Mouse (Mus musculus) small intestine, adult 2 months (tissue): ENCODE measurements around the gene Kdelr1. TPM values are rescaled to one million over a fixed set of nuclear protein-coding genes. Genes with fewer than 3 reads are reported as not detected.

ENCODE experiments used
- H3K27ac ChIP-seq: fragments of 200-500 bp; 2 replicates; pipeline ENCODE4 v1.5.1; 2012; ENCODE audit warnings: low read depth, low read length, control low read depth, inconsistent platforms; ENCODE audit not compliant: insufficient read depth
- H3K27me3 ChIP-seq: fragments of 200-500 bp; 2 replicates; pipeline ENCODE4 v1.6.1; 2012; ENCODE audit warnings: mild to moderate bottlenecking, moderate library complexity, low read length, inconsistent platforms; ENCODE audit not compliant: control insufficient read depth, insufficient read depth
- H3K36me3 ChIP-seq: fragments of 200-500 bp; 2 replicates; pipeline ENCODE4 v1.6.1; 2012; ENCODE audit warnings: mild to moderate bottlenecking, low read length, control low read depth, inconsistent platforms; ENCODE audit not compliant: control insufficient read depth, insufficient read depth
- H3K4me1 ChIP-seq: fragments of 200-500 bp; 2 replicates; pipeline ENCODE4 v1.6.1; 2012; ENCODE audit warnings: low read length, inconsistent platforms, mixed read lengths; ENCODE audit not compliant: control insufficient read depth, insufficient read depth, insufficient read length
- H3K4me3 ChIP-seq: fragments of 200-500 bp; 2 replicates; pipeline ENCODE4 v1.5.1; 2012; ENCODE audit warnings: low read depth, mild to moderate bottlenecking, control low read depth, inconsistent platforms, low read length, moderate library complexity
- CTCF ChIP-seq: fragments of 200-500 bp; IDR thresholded peaks from 2 replicates; pipeline ENCODE4 v1.5.1; 2012; ENCODE audit warnings: low read depth, mild to moderate bottlenecking, control low read depth, inconsistent platforms, low read length, moderate library complexity, mixed read lengths; ENCODE audit not compliant: insufficient replicate concordance, insufficient read length; ENCODE audit errors: extremely low read depth
- POLR2A ChIP-seq: fragments of 200-500 bp; IDR thresholded peaks from 2 replicates; pipeline ENCODE4 v1.6.1; 2012; ENCODE audit warnings: low read depth, mild to moderate bottlenecking, control low read depth, inconsistent platforms, low read length, moderate library complexity
- WGBS: fragments of 180-500 bp; shearing (Covaris S2); methylation state at CpG from one replicate; pipeline ENCODE4 v1.1.7; 2018; 5-methylcytosine and 5-hydroxymethylcytosine counted together
- polyA plus RNA-seq: library from polyadenylated mRNA; depleted of rRNA; stranded (reverse); fragments of >200 nt; gene quantifications from 2 replicates; pipeline ENCODE4 v1.2.3, GENCODE M21; 2012

The Kdelr1 gene
- polyA plus RNA-seq, 1 experiment, result 333 TPM

- H3K27me3 ChIP-seq, result no peaks in the 10 kb centered on the region
- no peak overlapping the region for H3K27ac ChIP-seq
- no peak overlapping the region for H3K4me3 ChIP-seq
- WGBS, result 81% methylated on average over 7 of the region's 7 CpGs
- peaks cover 7% of the 10 kb centered on the region; the same call in 1 of the 2 replicates for H3K4me1 ChIP-seq
- TF ChIP-seq POLR2A (no peak), CTCF (no peak)
- H3K36me3 ChIP-seq, result no peaks in the 10 kb centered on the region
These were observed 9.8 kb upstream of the Kdelr1 start for GRCm38 (mm10) chr7:45862804-45863203.

- Histone ChIP-seq H3K27me3 (no peaks in the 10 kb centered on the region), H3K27ac (no peak overlapping the region), H3K36me3 (no peaks in the 10 kb centered on the region), H3K4me1 (peaks cover 21% of the 10 kb centered on the region; the same call in 1 of the 2 replicates), H3K4me3 (no peak overlapping the region)
- 65% methylated on average over 3 of the region's 3 CpGs for WGBS
- TF ChIP-seq CTCF (no peak), POLR2A (no peak)
These were observed 8.1 kb upstream of the Kdelr1 start for GRCm38 (mm10) chr7:45864435-45864834.

DNA sequence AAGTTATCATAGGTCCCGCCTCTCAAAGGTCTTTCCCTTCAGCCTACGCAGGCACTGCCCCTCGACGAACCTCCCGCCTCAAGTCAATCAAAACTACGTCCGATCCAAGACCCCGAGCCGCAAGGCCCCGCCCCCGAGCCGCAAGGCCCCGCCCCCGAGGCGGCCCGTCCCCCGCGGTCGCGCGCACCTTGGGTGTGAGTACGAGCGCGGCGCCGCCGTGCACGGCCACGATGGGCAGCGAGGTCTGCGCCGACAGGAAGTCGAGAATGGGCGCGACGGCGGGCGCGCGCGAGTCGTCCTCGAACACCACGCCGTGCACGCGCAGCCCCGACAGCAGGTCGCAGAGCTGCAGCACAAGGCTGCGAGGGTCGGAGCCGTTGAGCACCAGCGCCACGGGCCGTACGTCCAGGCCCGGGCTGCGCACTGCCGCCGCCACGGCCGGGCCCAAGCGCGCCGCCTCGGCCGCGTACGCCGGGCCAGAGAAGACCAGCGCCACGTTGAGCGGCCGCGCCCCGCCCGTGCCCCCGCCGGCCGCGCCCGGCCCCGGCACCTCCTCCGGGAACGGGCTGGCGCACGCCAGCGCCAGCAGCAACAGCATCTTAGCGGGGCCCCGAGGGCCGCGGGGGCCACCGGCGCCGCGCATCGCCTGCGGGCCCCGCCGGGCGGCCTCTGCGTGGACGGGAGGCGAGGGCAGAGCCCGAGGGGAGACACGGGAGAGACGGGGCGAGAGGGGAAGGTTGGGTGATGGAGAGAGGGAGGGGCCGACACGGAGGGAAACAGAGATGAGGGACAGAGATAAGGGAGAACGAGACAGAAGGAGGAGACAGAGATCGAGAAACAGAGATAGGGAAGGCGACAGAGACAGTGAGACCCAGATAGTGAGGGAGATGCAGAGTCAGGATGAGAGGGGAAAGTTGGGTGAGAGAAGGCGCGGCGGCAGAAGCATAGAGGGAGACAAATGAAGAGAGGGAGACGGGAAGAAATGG is 6.4 kb upstream of the Kdelr1 start:
- Histone ChIP-seq H3K4me3 (peak overlapping the region; percentile 69), H3K36me3 (no peaks in the 10 kb centered on the region), H3K27ac (peak overlapping the region; percentile 32), H3K27me3 (0 out of 2 replicates have a peak, but pooled peaks cover 9% of the 10 kb centered on the region), H3K4me1 (peaks cover 22% of the 10 kb centered on the region)
- 1% methylated on average over 117 of the region's 117 CpGs for WGBS
- TF ChIP-seq CTCF, result no peak
- TF ChIP-seq POLR2A, result peak; percentile 58

DNA sequence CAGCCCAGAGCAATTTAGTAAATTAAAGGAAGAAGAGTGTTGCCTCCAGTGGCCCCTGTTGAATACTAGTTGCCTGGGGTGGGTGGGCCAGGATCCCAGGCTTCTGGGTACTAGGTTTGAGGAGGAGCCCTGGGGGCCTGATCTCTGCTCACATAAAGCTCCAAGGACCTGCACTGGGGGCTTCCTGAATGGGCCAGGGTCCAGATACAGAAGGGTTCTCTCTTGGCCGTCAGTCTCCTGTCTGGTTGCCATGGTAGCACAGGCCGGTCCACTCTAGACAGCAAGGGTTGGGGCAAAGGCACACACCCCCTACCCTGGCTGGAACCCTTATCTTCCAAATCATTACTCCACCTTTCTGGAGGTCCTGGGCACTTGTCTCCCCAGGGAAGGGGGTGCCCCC is 4.7 kb upstream of the Kdelr1 start:
- Histone ChIP-seq H3K36me3 (no peaks in the 10 kb centered on the region), H3K27ac (peak overlapping the region; percentile 71), H3K4me1 (peaks cover 22% of the 10 kb centered on the region), H3K4me3 (no peak overlapping the region), H3K27me3 (peaks cover 15% of the 10 kb centered on the region; the same call in 1 of the 2 replicates)
- TF ChIP-seq POLR2A, result no peak
- no peak for TF ChIP-seq CTCF
- WGBS, result 33% methylated on average over 2 of the region's 2 CpGs

GRCm38 (mm10) chr7:45869107-45869670 is 3.4 kb upstream of the Kdelr1 start:
- 67% methylated on average over 8 of the region's 8 CpGs for WGBS
- Histone ChIP-seq H3K27ac (no peak overlapping the region), H3K4me1 (peaks cover 28% of the 10 kb centered on the region), H3K36me3 (peaks cover 2% of the 10 kb centered on the region), H3K4me3 (no peak overlapping the region), H3K27me3 (peaks cover 15% of the 10 kb centered on the region; the same call in 1 of the 2 replicates)
- TF ChIP-seq POLR2A, result no peak
- TF ChIP-seq CTCF, result no peak

- Histone ChIP-seq H3K4me1 (peaks cover 33% of the 10 kb centered on the region), H3K27ac (no peak overlapping the region), H3K36me3 (peaks cover 8% of the 10 kb centered on the region), H3K4me3 (no peak overlapping the region), H3K27me3 (peaks cover 15% of the 10 kb centered on the region; the same call in 1 of the 2 replicates)
- TF ChIP-seq POLR2A (no peak), CTCF (no peak)
- 46% methylated on average over 11 of the region's 14 CpGs for WGBS
These were observed 2.8 kb upstream of the Kdelr1 start for GRCm38 (mm10) chr7:45869787-45870186.
